Mouse (Mus musculus) erythroblast, adult 5-6 weeks (primary cell): Measurements from ENCODE around the gene A3galt2. TPM values are rescaled to one million over a fixed set of nuclear protein-coding genes. Genes with fewer than 3 reads are reported as not detected.
A peak's percentile ranks its signal among the peaks of the same experiment; 100 is the strongest.

Source experiments
- ATAC-seq: replicated peaks from 2 replicates; pipeline ENCODE4 v1.8.0; 2016; ENCODE audit warnings: moderate number of reproducible peaks, mild to moderate bottlenecking, moderate TSS enrichment, inconsistent platforms; ENCODE audit not compliant: poor library complexity, low FRiP score, severe bottlenecking
- total RNA-seq, 2 experiments: library from RNA; stranded (forward) in 1 of 2; stranded (reverse) in 1 of 2; fragments of 150-400 nt in 1 of 2; fragments of 200-764, 138-1000 nt in 1 of 2; gene quantifications; 2 replicates each; pipeline versions ENCODE4 v1.2.3 to v1.2.4; 2015 to 2017; ENCODE audit warnings: low replicate concordance in 2 of 2

Gene A3galt2
- total RNA-seq, 2 experiments from 2014 or later = not detected

GRCm38 (mm10) chr4:128787023-128787939, 32.1 kb downstream of the A3galt2 start:
- no peak for ATAC-seq

GRCm38 (mm10) chr4:128788108-128788507, 32.9 kb downstream of the A3galt2 start:
- no peak for ATAC-seq

- no peak for ATAC-seq
Observed at GRCm38 (mm10) chr4:128789646-128790045, 34.5 kb downstream of the A3galt2 start.

GRCm38 (mm10) chr4:128793710-128794109, 38.5 kb downstream of the A3galt2 start:
- no peak for ATAC-seq

- no peak for ATAC-seq
Observed at GRCm38 (mm10) chr4:128794198-128794597, 39.0 kb downstream of the A3galt2 start.

GRCm38 (mm10) chr4:128795596-128795995, 40.4 kb downstream of the A3galt2 start:
- no peak for ATAC-seq

- ATAC-seq = no peak
Observed at GRCm38 (mm10) chr4:128796788-128797187, 41.6 kb downstream of the A3galt2 start.

- no peak for ATAC-seq
Observed at GRCm38 (mm10) chr4:128801675-128802465, 46.7 kb downstream of the A3galt2 start.

GRCm38 (mm10) chr4:128803569-128803968, 48.4 kb downstream of the A3galt2 start:
- no peak for ATAC-seq

- no peak for ATAC-seq
Observed at GRCm38 (mm10) chr4:128804426-128805149, 49.4 kb downstream of the A3galt2 start.

- no peak for ATAC-seq
Observed at GRCm38 (mm10) chr4:128805150-128806042, 50.2 kb downstream of the A3galt2 start.

GRCm38 (mm10) chr4:128806043-128806826, 51.1 kb downstream of the A3galt2 start, which contains the start of gene Zfp362:
Gene Zfp362, minus strand, starts transcription at chr4:128806045.
- ATAC-seq = no peak

GRCm38 (mm10) chr4:128806827-128807179, 51.6 kb downstream of the A3galt2 start:
- peak; percentile 47 for ATAC-seq

- peak; percentile 93 for ATAC-seq
Observed at GRCm38 (mm10) chr4:128811382-128812056, 56.4 kb downstream of the A3galt2 start.

- no peak for ATAC-seq
Observed at GRCm38 (mm10) chr4:128817011-128817410, 61.8 kb downstream of the A3galt2 start.
